Mouse (Mus musculus): ENCODE measurements around the gene 4931406C07Rik.

DNA sequence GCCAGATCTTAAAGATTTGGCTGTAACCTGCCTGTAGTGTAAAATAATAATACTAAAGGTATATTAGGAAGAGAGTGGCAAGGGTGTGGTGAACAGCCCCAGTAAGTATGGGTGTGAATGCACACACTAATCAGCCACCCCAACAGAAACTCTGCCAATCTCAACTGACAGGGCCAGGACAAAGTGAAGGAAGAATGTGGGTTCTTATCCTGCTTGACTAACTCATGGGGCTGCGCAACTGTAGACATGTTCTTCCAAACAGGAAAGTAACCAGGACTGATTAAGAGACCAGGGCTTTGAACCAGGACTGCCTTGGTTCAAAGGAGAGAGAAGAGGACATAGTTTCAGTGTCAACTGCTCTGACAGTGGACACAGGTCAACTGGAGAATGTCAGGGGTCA lies 64.1 kb downstream of the 4931406C07Rik start:
- no peak for TF ChIP-seq CTCF (conservative IDR thresholded peaks at IDR 0.05; ENCODE audit: insufficient read depth, insufficient read length, low read depth, low read length)
- TF ChIP-seq POLR2A (IDR thresholded peaks at IDR 0.05; ENCODE audit: low read depth, low read length): no peak
